Mouse (Mus musculus) kidney, embryonic 15.5 days (tissue): ENCODE results near the gene Vps35l. TPM values are rescaled to one million over a fixed set of nuclear protein-coding genes. Genes with fewer than 3 reads are reported as not detected.

ENCODE experiments used
- ATAC-seq: fragments of 200-750 bp; cut with Nextera tagmentation; replicated peaks from 2 replicates; pipeline ENCODE4 v1.8.0; 2017; ENCODE audit warnings: moderate TSS enrichment; ENCODE audit not compliant: low FRiP score
- H3K27ac ChIP-seq: fragments of 300-500 bp; sonication (generic); 2 replicates; pipeline ENCODE4 v1.5.1; 2015; ENCODE audit warnings: mild to moderate bottlenecking, inconsistent platforms
- H3K27me3 ChIP-seq: fragments of 300-500 bp; sonication (generic); 2 replicates; pipeline ENCODE4 v1.6.1; 2015; ENCODE audit warnings: inconsistent platforms
- H3K36me3 ChIP-seq: fragments of 300-500 bp; sonication (generic); 2 replicates; pipeline ENCODE4 v1.6.1; 2015; ENCODE audit warnings: inconsistent platforms
- H3K4me1 ChIP-seq: fragments of 300-500 bp; sonication (generic); 2 replicates; pipeline ENCODE4 v1.6.1; 2015; ENCODE audit warnings: inconsistent platforms
- H3K4me2 ChIP-seq: fragments of 300-500 bp; sonication (generic); 2 replicates; pipeline ENCODE4 v1.6.1; 2015; ENCODE audit warnings: moderate library complexity, mild to moderate bottlenecking, inconsistent platforms
- H3K4me3 ChIP-seq: fragments of 300-500 bp; sonication (generic); replicated peaks from 2 replicates; pipeline ENCODE4 v1.5.1; 2015; ENCODE audit warnings: mild to moderate bottlenecking, inconsistent platforms
- H3K9ac ChIP-seq: fragments of 300-500 bp; sonication (generic); 2 replicates; pipeline ENCODE4 v1.6.1; 2015; ENCODE audit warnings: mild to moderate bottlenecking, inconsistent platforms
- H3K9me3 ChIP-seq: fragments of 300-500 bp; sonication (generic); replicated peaks from 2 replicates; pipeline ENCODE4 v1.6.1; 2016; ENCODE audit warnings: inconsistent platforms
- WGBS: fragments of 180-500 bp; shearing (Covaris S2); methylation state at CpG from one replicate; pipeline ENCODE4 v1.1.7; 2015; ENCODE audit warnings: mixed read lengths; 5-methylcytosine and 5-hydroxymethylcytosine counted together
- polyA plus RNA-seq: library from polyadenylated mRNA; unstranded; fragments of >200 nt; fragmentation: Nextera tagmentation; extraction: Ambion mirVana; gene quantifications from 2 replicates; pipeline ENCODE4 v1.2.1, GENCODE M21; 2015

The Vps35l gene
- polyA plus RNA-seq, 1 experiment from 2014 or later, result 72.0 TPM

DNA sequence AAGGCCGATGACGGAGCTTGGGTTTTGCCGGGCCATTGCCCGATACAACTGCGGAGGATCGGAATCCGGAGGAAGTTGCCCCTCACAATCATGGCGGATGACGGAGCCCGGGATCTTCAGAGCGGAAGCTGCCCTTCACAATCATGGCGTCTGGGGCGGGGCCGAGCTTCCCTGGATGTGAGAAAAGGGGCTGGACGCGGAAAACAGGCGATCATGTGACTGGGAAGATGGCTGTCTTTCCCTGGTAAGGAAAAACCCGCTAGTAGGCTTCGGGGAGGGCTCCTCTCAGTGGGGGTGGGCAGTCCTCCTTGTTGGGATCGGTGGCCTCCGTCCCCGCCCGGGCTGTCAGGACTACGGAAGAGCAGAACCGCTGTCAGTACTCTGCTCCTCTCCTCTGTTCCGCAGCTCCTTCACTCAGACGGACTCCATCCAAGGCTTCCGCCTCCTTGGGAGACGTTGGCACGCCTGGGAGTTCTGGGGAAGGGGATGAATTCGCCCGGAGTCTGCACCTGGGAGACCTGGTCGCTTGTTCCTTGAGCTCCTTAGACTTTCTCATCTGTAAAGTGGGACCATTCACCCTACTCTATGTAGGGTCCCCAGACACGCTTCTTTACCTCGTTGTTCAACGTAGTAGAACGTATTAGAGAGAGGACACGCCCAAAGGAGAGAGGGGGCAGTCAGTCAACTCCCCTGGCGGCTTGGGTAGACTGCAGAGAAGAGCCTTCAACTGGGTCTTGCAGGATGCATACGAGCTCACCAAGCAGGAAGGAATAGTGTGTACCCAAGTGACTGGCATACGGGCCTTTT lies 709 bp downstream of the Vps35l start:
- ATAC-seq, result peak; percentile 97
- peak overlapping the region; percentile 64 for H3K27ac ChIP-seq
- 2% methylated on average over 41 of the region's 41 CpGs for WGBS
- H3K9ac ChIP-seq, result peak overlapping the region; percentile 72
- peaks cover 15% of the 10 kb centered on the region for H3K4me1 ChIP-seq
- H3K9me3 ChIP-seq, result no peaks in the 10 kb centered on the region
- H3K27me3 ChIP-seq, result no peaks in the 10 kb centered on the region
- peaks cover 18% of the 10 kb centered on the region for H3K36me3 ChIP-seq
- H3K4me3 ChIP-seq, result peak overlapping the region; percentile 72
- H3K4me2 ChIP-seq, result peak overlapping the region; percentile 80

DNA sequence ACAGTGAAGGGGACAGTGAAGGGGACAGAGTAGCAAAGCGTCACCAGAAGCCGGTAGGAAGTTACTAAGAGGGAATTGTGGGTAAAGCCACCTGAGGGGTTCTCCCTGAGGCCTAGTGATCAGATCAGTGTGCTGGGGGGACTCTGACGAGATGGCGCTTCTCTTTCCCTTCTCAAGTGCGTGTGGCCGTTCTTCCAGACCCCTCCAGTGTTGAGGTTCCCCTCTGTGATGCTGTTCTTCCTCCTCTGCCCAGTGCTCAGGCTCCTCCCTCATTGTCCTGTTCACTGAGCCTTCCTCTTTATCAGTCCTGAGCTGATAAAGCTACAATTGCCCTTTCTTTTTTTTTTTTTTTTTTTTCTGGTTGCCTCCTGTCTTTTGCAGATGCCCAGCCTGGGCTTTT lies 2.3 kb downstream of the Vps35l start:
- ATAC-seq, result no peak
- WGBS, result 86% methylated on average over 6 of the region's 6 CpGs
- Histone ChIP-seq H3K4me2 (no peak overlapping the region), H3K27ac (no peak overlapping the region), H3K4me1 (peaks cover 15% of the 10 kb centered on the region), H3K36me3 (peaks cover 26% of the 10 kb centered on the region), H3K9me3 (no peaks in the 10 kb centered on the region), H3K9ac (no peak overlapping the region), H3K27me3 (no peaks in the 10 kb centered on the region), H3K4me3 (no peak overlapping the region)

- ATAC-seq, result no peak
- no peaks in the 10 kb centered on the region for H3K9me3 ChIP-seq
- H3K4me2 ChIP-seq, result no peak overlapping the region
- H3K27ac ChIP-seq, result no peak overlapping the region
- H3K36me3 ChIP-seq, result peaks cover 50% of the 10 kb centered on the region
- no peak overlapping the region for H3K9ac ChIP-seq
- peaks cover 13% of the 10 kb centered on the region for H3K4me1 ChIP-seq
- H3K4me3 ChIP-seq, result no peak overlapping the region
- 91% methylated on average over 5 of the region's 5 CpGs for WGBS
- no peaks in the 10 kb centered on the region for H3K27me3 ChIP-seq
These were observed 4.7 kb downstream of the Vps35l start for GRCm38 (mm10) chr7:118744766-118745165.

DNA sequence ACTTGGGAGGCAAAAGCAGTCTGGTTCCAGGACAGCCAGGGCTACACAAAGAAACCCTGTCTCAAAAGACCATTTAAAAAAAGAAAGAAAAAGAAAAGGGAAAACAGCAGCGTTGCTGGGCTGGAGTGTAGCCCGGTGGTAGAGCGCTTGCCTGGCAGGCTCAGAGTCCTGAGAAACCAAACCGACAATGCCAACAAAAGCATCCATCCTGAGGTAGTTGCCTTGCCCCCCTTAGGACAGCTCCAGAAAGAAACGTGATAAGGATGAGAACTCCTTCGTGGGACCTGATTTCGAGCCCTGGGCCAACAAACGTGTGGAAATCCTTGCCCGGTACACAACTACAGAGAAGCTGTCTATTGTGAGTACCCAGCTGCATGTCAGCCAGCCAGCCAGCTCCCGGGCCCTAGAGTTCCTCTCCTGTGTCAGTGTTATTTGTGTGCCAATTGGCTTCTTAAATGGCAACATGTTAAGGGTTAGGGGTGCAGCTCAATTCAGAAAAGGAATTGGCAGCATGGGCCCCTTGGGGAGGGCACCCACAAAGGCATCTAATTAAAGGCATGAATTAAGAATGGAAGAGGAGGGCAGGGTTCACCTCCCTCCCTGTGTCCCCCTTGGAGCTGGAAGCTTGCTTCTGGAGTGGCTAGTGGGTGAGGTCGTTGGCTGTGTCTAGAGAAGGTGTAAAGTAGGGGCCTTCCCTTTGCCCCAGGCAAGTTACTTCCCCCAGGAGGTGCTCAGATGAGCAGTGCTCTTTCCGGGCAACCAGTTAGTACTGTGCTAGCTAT lies 8.1 kb downstream of the Vps35l start:
- ATAC-seq, result no peak
- Histone ChIP-seq H3K36me3 (peaks cover 80% of the 10 kb centered on the region), H3K9me3 (no peaks in the 10 kb centered on the region), H3K9ac (no peak overlapping the region), H3K27me3 (no peaks in the 10 kb centered on the region), H3K4me2 (no peak overlapping the region), H3K27ac (no peak overlapping the region), H3K4me1 (no peaks in the 10 kb centered on the region), H3K4me3 (no peak overlapping the region)
- WGBS, result 88% methylated on average over 12 of the region's 12 CpGs

DNA sequence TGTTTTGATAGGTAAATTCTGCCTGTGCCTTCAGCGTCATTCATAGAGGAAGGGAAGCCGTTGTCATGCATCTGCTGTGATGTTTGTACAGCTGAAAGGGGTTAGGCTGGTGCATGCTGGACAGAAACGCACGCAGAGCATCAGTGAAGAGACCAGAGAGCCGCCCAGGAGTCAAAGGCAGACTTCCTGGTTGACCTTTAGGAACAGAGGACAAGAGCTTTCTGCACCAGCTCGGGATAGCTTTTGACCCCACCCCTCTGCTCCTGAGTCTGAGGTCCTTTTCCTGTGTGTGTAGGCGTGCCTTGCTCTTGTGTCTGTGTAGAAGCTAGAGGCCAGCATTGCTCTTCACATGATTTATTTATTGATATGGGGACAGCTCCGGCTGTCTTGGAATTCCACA lies 9.7 kb downstream of the Vps35l start:
- Histone ChIP-seq H3K4me3 (no peak overlapping the region), H3K27ac (no peak overlapping the region), H3K9me3 (no peaks in the 10 kb centered on the region), H3K27me3 (no peaks in the 10 kb centered on the region), H3K36me3 (peaks cover 94% of the 10 kb centered on the region), H3K4me2 (no peak overlapping the region), H3K4me1 (no peaks in the 10 kb centered on the region), H3K9ac (no peak overlapping the region)
- 75% methylated on average over 8 of the region's 8 CpGs for WGBS
- ATAC-seq, result no peak

DNA sequence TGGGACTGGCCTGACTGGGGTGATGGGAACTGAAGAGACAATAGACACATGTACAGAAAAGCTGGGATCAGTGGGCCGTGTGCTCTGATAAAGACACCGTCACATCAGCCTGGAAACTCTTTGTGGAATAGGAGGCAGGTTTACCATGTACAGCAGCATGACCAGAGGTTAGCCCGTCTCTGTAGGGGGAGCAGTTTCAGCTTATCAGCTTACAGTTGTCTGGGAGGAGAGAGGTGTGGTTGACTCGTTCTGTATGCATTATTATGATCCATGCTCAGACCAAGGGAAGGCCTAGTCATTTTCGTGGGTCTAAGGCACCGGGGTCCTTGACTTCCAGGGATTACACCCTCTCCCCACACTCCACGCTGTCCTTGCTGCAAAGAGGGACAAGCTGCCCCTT lies 11.6 kb downstream of the Vps35l start:
- 83% methylated on average over 7 of the region's 7 CpGs for WGBS

DNA sequence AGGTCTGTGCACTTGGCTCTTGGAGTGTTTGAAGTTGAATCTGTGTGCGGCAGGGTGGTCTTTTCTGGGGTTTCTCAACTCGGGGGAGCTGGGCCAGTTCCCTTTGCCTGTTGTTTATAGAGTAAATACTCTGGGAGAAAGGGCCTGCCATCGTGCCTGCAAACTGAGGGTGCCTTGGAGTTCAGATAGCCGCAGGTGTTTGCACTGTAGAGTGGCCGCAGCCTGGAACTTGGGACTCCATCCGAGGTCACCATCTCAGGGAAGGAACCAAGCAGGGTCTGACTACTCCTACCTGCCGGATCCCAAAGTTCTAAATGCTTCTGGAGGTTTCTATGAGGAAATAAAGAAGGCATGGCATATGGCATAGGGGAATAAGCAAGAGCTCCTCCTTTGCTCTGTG lies 15.7 kb downstream of the Vps35l start:
- Histone ChIP-seq H3K4me1 (peaks cover 3% of the 10 kb centered on the region; the same call in 1 of the 2 replicates), H3K9ac (no peak overlapping the region), H3K4me3 (no peak overlapping the region), H3K36me3 (peaks cover 76% of the 10 kb centered on the region), H3K4me2 (no peak overlapping the region), H3K9me3 (no peaks in the 10 kb centered on the region), H3K27me3 (no peaks in the 10 kb centered on the region), H3K27ac (no peak overlapping the region)
- no peak for ATAC-seq
- 72% methylated on average over 7 of the region's 7 CpGs for WGBS

More for the DNA sequence above, 11.6 kb downstream of the Vps35l start:
- H3K9me3 ChIP-seq, result no peaks in the 10 kb centered on the region
- H3K4me3 ChIP-seq, result no peak overlapping the region
- H3K27me3 ChIP-seq, result no peaks in the 10 kb centered on the region
- H3K36me3 ChIP-seq, result peaks cover 93% of the 10 kb centered on the region
- no peak for ATAC-seq
- no peak overlapping the region for H3K9ac ChIP-seq
- H3K4me2 ChIP-seq, result no peak overlapping the region
- H3K27ac ChIP-seq, result no peak overlapping the region
- no peaks in the 10 kb centered on the region for H3K4me1 ChIP-seq

- H3K4me1 ChIP-seq, result peaks cover 3% of the 10 kb centered on the region; the same call in 1 of the 2 replicates
- H3K36me3 ChIP-seq, result peaks cover 78% of the 10 kb centered on the region
- WGBS, result 92% methylated on average over 24 of the region's 24 CpGs
These were observed 16.7 kb downstream of the Vps35l start for GRCm38 (mm10) chr7:118756490-118757265.

GRCm38 (mm10) chr7:118758369-118758768 lies 18.3 kb downstream of the Vps35l start:
- Histone ChIP-seq H3K9ac (no peak overlapping the region), H3K4me2 (no peak overlapping the region), H3K27ac (no peak overlapping the region), H3K9me3 (no peaks in the 10 kb centered on the region), H3K4me1 (peaks cover 3% of the 10 kb centered on the region; the same call in 1 of the 2 replicates), H3K27me3 (no peaks in the 10 kb centered on the region), H3K36me3 (peaks cover 77% of the 10 kb centered on the region), H3K4me3 (no peak overlapping the region)
- no peak for ATAC-seq
- WGBS, result 49% methylated on average over 4 of the region's 4 CpGs

More at GRCm38 (mm10) chr7:118756490-118757265, 16.7 kb downstream of the Vps35l start:
- Histone ChIP-seq H3K9ac (no peak overlapping the region), H3K27ac (no peak overlapping the region), H3K9me3 (no peaks in the 10 kb centered on the region), H3K4me2 (no peak overlapping the region), H3K4me3 (no peak overlapping the region), H3K27me3 (no peaks in the 10 kb centered on the region)
- ATAC-seq, result no peak; the same call in 1 of the 2 replicates

DNA sequence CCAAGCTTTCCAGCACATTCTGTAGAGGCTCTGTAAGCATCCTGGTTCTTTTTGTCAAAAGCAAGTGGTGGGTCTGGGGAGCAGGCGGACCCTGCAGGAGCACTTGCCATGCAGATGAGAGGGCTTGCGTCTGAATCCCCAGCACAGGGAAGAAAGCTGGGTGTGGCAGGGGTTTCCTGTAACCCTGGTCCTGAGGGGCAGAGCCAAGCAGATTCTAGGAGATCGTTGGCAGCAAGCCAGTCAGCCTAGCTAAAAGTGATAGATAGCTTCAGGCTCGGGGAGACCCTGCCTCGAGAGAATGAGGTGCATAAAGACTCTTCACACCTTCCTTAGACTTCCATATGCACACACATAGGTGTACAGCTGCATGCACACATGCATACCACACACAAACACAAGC lies 19.3 kb downstream of the Vps35l start:
- Histone ChIP-seq H3K4me2 (no peak overlapping the region), H3K4me1 (peaks cover 3% of the 10 kb centered on the region; the same call in 1 of the 2 replicates), H3K4me3 (no peak overlapping the region), H3K27ac (no peak overlapping the region), H3K9ac (no peak overlapping the region), H3K9me3 (no peaks in the 10 kb centered on the region), H3K36me3 (peaks cover 78% of the 10 kb centered on the region), H3K27me3 (no peaks in the 10 kb centered on the region)
- WGBS, result 46% methylated on average over 5 of the region's 5 CpGs
- ATAC-seq, result no peak

GRCm38 (mm10) chr7:118763939-118764338 lies 23.9 kb downstream of the Vps35l start:
- WGBS, result 88% methylated on average over 11 of the region's 11 CpGs
- H3K27ac ChIP-seq, result no peak overlapping the region
- peaks cover 60% of the 10 kb centered on the region for H3K36me3 ChIP-seq
- no peak for ATAC-seq
- no peaks in the 10 kb centered on the region for H3K9me3 ChIP-seq
- no peak overlapping the region for H3K4me3 ChIP-seq
- peaks cover 3% of the 10 kb centered on the region; the same call in 1 of the 2 replicates for H3K4me1 ChIP-seq
- H3K9ac ChIP-seq, result no peak overlapping the region
- no peaks in the 10 kb centered on the region for H3K27me3 ChIP-seq
- no peak overlapping the region for H3K4me2 ChIP-seq
